Comparison of ENCODE assay signal across 8 mouse cellular contexts in the genomic region with DNA sequence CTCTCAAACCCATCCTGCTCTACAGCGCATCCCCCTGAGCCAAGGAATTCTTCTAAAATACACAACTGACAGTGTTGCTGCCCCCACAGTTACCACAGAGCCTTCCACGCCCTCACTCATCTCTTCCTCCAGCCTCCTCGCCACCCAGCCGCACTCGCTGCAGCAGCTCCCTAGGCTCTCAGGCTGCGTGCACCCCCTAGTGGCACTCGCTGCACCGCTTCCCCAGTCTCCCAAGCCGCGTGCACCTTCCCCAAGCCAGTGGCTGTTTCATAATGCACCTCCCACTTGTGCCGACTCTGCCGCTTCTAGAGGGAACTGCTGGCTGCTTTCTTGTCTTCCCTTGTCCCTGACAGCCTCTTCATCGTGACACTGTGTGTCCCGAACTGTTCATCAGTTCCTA.
DNase-seq lines count a peak whose midpoint lies in the region; ATAC-seq and TF ChIP-seq lines count a peak whose summit lies in the region.

No protein-coding gene starts in this region.

- 0 out of 2 replicates have a peak, but pooled peaks cover 9% of the 10 kb centered on the region for H3K9me3 ChIP-seq in hindbrain, embryonic 10.5 days
- H3K9me3 ChIP-seq in lung, postnatal 0 days (ENCODE audit: low read length), result no peaks in the 10 kb centered on the region

- H3K4me2 ChIP-seq in lung, postnatal 0 days (replicated peaks; ENCODE audit: low read depth, low read length), result no peak overlapping the region

- peak; percentile 95 for TF ChIP-seq CTCF in lung, postnatal 0 days (IDR thresholded peaks at IDR 0.05)

- WGBS in hindbrain, embryonic 10.5 days, result 4% methylated on average over 14 of the region's 14 CpGs
- 5% methylated on average over 14 of the region's 14 CpGs for WGBS in lung, postnatal 0 days

- TF ChIP-seq EP300 in lung, postnatal 0 days (IDR thresholded peaks at IDR 0.05), result no peak

- no peaks in the 10 kb centered on the region for H3K36me3 ChIP-seq in hindbrain, embryonic 10.5 days
- no peaks in the 10 kb centered on the region for H3K36me3 ChIP-seq in lung, postnatal 0 days (ENCODE audit: insufficient read depth, low read length)

- no peak overlapping the region for H3K9ac ChIP-seq in lung, postnatal 0 days (replicated peaks; ENCODE audit: low read depth)

- peak overlapping the region; percentile 53 for H3K4me3 ChIP-seq in hindbrain, embryonic 10.5 days
- H3K4me3 ChIP-seq in lung, postnatal 0 days (ENCODE audit: low read depth, low read length), result no peak overlapping the region

- DNase-seq in R1 (ENCODE audit: low read depth, low spot score) (peak; percentile 61), adipocyte (ENCODE audit: low spot score) (no peak)
- peak; percentile 67 for DNase-seq in cerebellum, adult 9-11 months
- peak; percentile 71 to 73 for DNase-seq in frontal cortex, postnatal 10 days (ENCODE audit: low spot score in 2 of 2)
- DNase-seq in hindbrain, embryonic 10.5 days (ENCODE audit: low spot score), result peak; percentile 81
- DNase-seq in layer of hippocampus, postnatal 25 days (ENCODE audit: extremely low spot score in 1 of 2, low spot score in 1 of 2), result peak; percentile 27 to 62
- peak; percentile 87 for DNase-seq in lung, postnatal 0 days (ENCODE audit: low spot score)
- DNase-seq in ovary, postnatal 36 days (ENCODE audit: low spot score), result peak; percentile 63

- no peak overlapping the region for H3K27ac ChIP-seq in hindbrain, embryonic 10.5 days
- H3K27ac ChIP-seq in lung, postnatal 0 days (ENCODE audit: low read length), result no peak overlapping the region

- peak; percentile 83 for ATAC-seq in lung, postnatal 0 days

- peaks cover 35% of the 10 kb centered on the region for H3K27me3 ChIP-seq in hindbrain, embryonic 10.5 days (ENCODE audit: insufficient read depth, poor library complexity, severe bottlenecking)
- 0 out of 2 replicates have a peak, but pooled peaks cover 5% of the 10 kb centered on the region for H3K27me3 ChIP-seq in lung, postnatal 0 days (replicated peaks; ENCODE audit: insufficient read depth, low read length)

- H3K4me1 ChIP-seq in hindbrain, embryonic 10.5 days (replicated peaks), result peaks cover 34% of the 10 kb centered on the region
- peaks cover 7% of the 10 kb centered on the region; the same call in 1 of the 2 replicates for H3K4me1 ChIP-seq in lung, postnatal 0 days (ENCODE audit: insufficient read depth, low read depth, low read length)
